Mouse (Mus musculus): ENCODE results near the gene Iqcc.
A peak's percentile ranks its signal among the peaks of the same experiment; 100 is the strongest.

GRCm38 (mm10) chr4:129600233-129601158, 18.4 kb downstream of the Iqcc start, which contains the start of the genes Eif3i and Tmem234:
- TF ChIP-seq CTCF (IDR thresholded peaks at IDR 0.05; ENCODE audit: extremely low read depth, insufficient read length, insufficient replicate concordance, low read depth, low read length) = 0 out of 2 replicates have a peak, but pooled peaks have one; percentile 10
- peak; percentile 64 for TF ChIP-seq POLR2A (IDR thresholded peaks at IDR 0.05; ENCODE audit: low read depth, low read length)
